Mouse (Mus musculus): ENCODE results near the gene Mgat5. TPM values are rescaled to one million over a fixed set of nuclear protein-coding genes. Genes with fewer than 3 reads are reported as not detected.

The Mgat5 gene
- polyA plus RNA-seq, 1 experiment: 11.4 TPM

- Histone ChIP-seq H3K27ac (ENCODE audit: insufficient read depth, low read depth, low read length) (no peak overlapping the region), H3K4me1 (ENCODE audit: control insufficient read depth, insufficient read depth, insufficient read length, low read length) (peaks cover 13% of the 10 kb centered on the region; the same call in 1 of the 2 replicates), H3K4me3 (ENCODE audit: low read depth, low read length) (no peak overlapping the region), H3K27me3 (ENCODE audit: control insufficient read depth, insufficient read depth, low read length) (no peaks in the 10 kb centered on the region), H3K36me3 (ENCODE audit: control insufficient read depth, insufficient read depth, low read length) (no peaks in the 10 kb centered on the region)
- TF ChIP-seq CTCF (IDR thresholded peaks at IDR 0.05; ENCODE audit: extremely low read depth, insufficient read length, insufficient replicate concordance, low read depth, low read length) (no peak), POLR2A (IDR thresholded peaks at IDR 0.05; ENCODE audit: low read depth, low read length) (no peak)
- WGBS: 43% methylated on average over 9 of the region's 9 CpGs
These were observed 86.1 kb downstream of the Mgat5 start for GRCm38 (mm10) chr1:127290879-127291278.

- Histone ChIP-seq H3K36me3 (ENCODE audit: control insufficient read depth, insufficient read depth, low read length) (no peaks in the 10 kb centered on the region), H3K27me3 (ENCODE audit: control insufficient read depth, insufficient read depth, low read length) (no peaks in the 10 kb centered on the region), H3K4me1 (ENCODE audit: control insufficient read depth, insufficient read depth, insufficient read length, low read length) (peaks cover 13% of the 10 kb centered on the region; the same call in 1 of the 2 replicates), H3K4me3 (ENCODE audit: low read depth, low read length) (no peak overlapping the region), H3K27ac (ENCODE audit: insufficient read depth, low read depth, low read length) (no peak overlapping the region)
- TF ChIP-seq POLR2A (IDR thresholded peaks at IDR 0.05; ENCODE audit: low read depth, low read length): no peak
- TF ChIP-seq CTCF (IDR thresholded peaks at IDR 0.05; ENCODE audit: extremely low read depth, insufficient read length, insufficient replicate concordance, low read depth, low read length): no peak
These were observed 86.9 kb downstream of the Mgat5 start for GRCm38 (mm10) chr1:127291721-127292120.

DNA sequence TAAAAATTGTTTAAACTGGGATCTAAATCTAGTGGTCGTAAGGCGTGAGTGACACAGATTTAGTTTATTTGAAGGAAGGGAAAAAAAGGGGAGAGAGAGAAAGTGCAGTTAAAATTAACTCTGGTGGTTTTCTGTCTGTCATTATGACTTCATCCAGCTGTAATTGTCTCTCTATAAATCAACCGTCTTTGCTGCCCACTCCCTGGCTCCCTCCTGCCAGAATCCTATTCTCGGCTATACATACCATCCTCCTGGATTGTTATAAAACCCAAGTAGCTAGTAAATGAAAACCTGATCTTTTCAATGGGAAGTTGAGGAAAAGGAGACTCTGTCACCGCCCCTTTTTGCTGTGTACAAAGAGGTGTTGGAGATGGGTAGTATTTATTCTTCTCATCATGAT lies 88.5 kb downstream of the Mgat5 start:
- H3K4me1 ChIP-seq (ENCODE audit: control insufficient read depth, insufficient read depth, insufficient read length, low read length): peaks cover 10% of the 10 kb centered on the region; the same call in 1 of the 2 replicates
- TF ChIP-seq CTCF (IDR thresholded peaks at IDR 0.05; ENCODE audit: extremely low read depth, insufficient read length, insufficient replicate concordance, low read depth, low read length): no peak
- TF ChIP-seq POLR2A (IDR thresholded peaks at IDR 0.05; ENCODE audit: low read depth, low read length): no peak
- WGBS: 67% methylated on average over 5 of the region's 5 CpGs
- no peaks in the 10 kb centered on the region for H3K36me3 ChIP-seq (ENCODE audit: control insufficient read depth, insufficient read depth, low read length)
- no peak overlapping the region for H3K4me3 ChIP-seq (ENCODE audit: low read depth, low read length)
- H3K27ac ChIP-seq (ENCODE audit: insufficient read depth, low read depth, low read length): no peak overlapping the region
- H3K27me3 ChIP-seq (ENCODE audit: control insufficient read depth, insufficient read depth, low read length): no peaks in the 10 kb centered on the region

- no peaks in the 10 kb centered on the region for H3K27me3 ChIP-seq (ENCODE audit: control insufficient read depth, insufficient read depth, low read length)
- WGBS: 60% methylated on average over 3 of the region's 3 CpGs
- TF ChIP-seq POLR2A (IDR thresholded peaks at IDR 0.05; ENCODE audit: low read depth, low read length): no peak
- TF ChIP-seq CTCF (IDR thresholded peaks at IDR 0.05; ENCODE audit: extremely low read depth, insufficient read length, insufficient replicate concordance, low read depth, low read length): no peak
These were observed 92.0 kb downstream of the Mgat5 start for GRCm38 (mm10) chr1:127296815-127297214.

GRCm38 (mm10) chr1:127299774-127300173 lies 95.0 kb downstream of the Mgat5 start:
- H3K4me3 ChIP-seq (ENCODE audit: low read depth, low read length): no peak overlapping the region
- WGBS: 81% methylated on average over 1 of the region's 1 CpGs
- TF ChIP-seq CTCF (IDR thresholded peaks at IDR 0.05; ENCODE audit: extremely low read depth, insufficient read length, insufficient replicate concordance, low read depth, low read length) (no peak), POLR2A (IDR thresholded peaks at IDR 0.05; ENCODE audit: low read depth, low read length) (no peak)

More at GRCm38 (mm10) chr1:127296815-127297214, 92.0 kb downstream of the Mgat5 start:
- Histone ChIP-seq H3K27ac (ENCODE audit: insufficient read depth, low read depth, low read length) (no peak overlapping the region), H3K4me3 (ENCODE audit: low read depth, low read length) (no peak overlapping the region), H3K4me1 (ENCODE audit: control insufficient read depth, insufficient read depth, insufficient read length, low read length) (peaks cover 6% of the 10 kb centered on the region; the same call in 1 of the 2 replicates), H3K36me3 (ENCODE audit: control insufficient read depth, insufficient read depth, low read length) (no peaks in the 10 kb centered on the region)

DNA sequence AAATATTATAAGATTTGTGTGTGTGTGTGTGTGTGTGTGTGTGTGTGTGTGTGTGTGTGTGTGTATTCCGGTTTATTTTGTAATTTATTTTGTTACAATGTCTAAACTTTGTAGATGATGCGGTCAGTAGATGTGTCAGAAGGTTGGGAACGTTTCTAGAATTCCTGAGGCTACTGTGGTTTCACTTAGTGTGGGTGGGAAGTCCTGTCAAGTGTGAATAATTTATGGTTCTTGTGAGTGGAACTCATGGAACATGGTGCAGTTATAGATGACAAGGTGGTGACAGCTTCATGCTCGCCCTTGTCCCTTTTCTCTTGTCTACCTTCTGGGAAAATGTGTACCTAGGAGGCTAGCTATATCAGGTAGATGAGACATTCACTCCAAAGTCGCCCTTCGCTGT lies 96.2 kb downstream of the Mgat5 start:
- no peak for TF ChIP-seq CTCF (IDR thresholded peaks at IDR 0.05; ENCODE audit: extremely low read depth, insufficient read length, insufficient replicate concordance, low read depth, low read length)
- no peak for TF ChIP-seq POLR2A (IDR thresholded peaks at IDR 0.05; ENCODE audit: low read depth, low read length)
- H3K27ac ChIP-seq (ENCODE audit: insufficient read depth, low read depth, low read length): no peak overlapping the region
- 88% methylated on average over 6 of the region's 6 CpGs for WGBS
- no peak overlapping the region for H3K4me3 ChIP-seq (ENCODE audit: low read depth, low read length)
- H3K4me1 ChIP-seq (ENCODE audit: control insufficient read depth, insufficient read depth, insufficient read length, low read length): peaks cover 4% of the 10 kb centered on the region; the same call in 1 of the 2 replicates
- H3K36me3 ChIP-seq (ENCODE audit: control insufficient read depth, insufficient read depth, low read length): no peaks in the 10 kb centered on the region
- H3K27me3 ChIP-seq (ENCODE audit: control insufficient read depth, insufficient read depth, low read length): no peaks in the 10 kb centered on the region

More at GRCm38 (mm10) chr1:127299774-127300173, 95.0 kb downstream of the Mgat5 start:
- Histone ChIP-seq H3K4me1 (ENCODE audit: control insufficient read depth, insufficient read depth, insufficient read length, low read length) (no peaks in the 10 kb centered on the region; the same call in 1 of the 2 replicates), H3K27ac (ENCODE audit: insufficient read depth, low read depth, low read length) (no peak overlapping the region), H3K36me3 (ENCODE audit: control insufficient read depth, insufficient read depth, low read length) (no peaks in the 10 kb centered on the region), H3K27me3 (ENCODE audit: control insufficient read depth, insufficient read depth, low read length) (no peaks in the 10 kb centered on the region)

DNA sequence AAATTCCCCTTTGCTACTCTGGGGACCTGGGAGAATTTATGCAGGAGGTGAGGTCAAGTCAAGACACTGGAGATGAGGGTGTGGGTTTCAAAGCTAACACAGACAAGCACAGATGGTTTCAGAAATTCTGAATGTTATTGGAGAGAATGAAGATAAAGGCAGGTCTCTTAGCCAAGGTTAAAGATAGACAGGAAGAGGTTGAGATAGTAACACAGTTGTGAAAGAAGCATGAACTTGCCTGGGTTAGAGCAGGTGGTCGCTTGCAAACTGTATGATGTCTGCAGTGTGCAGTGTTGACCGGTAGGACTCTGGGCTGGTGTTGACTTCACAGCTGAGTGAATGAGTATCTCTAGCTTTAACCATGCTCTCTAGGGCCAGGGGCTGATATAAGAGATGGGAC lies 97.8 kb downstream of the Mgat5 start:
- no peaks in the 10 kb centered on the region for H3K27me3 ChIP-seq (ENCODE audit: control insufficient read depth, insufficient read depth, low read length)
- no peak overlapping the region for H3K4me3 ChIP-seq (ENCODE audit: low read depth, low read length)
- TF ChIP-seq POLR2A (IDR thresholded peaks at IDR 0.05; ENCODE audit: low read depth, low read length) (no peak), CTCF (IDR thresholded peaks at IDR 0.05; ENCODE audit: extremely low read depth, insufficient read length, insufficient replicate concordance, low read depth, low read length) (no peak)
- H3K4me1 ChIP-seq (ENCODE audit: control insufficient read depth, insufficient read depth, insufficient read length, low read length): peaks cover 11% of the 10 kb centered on the region; the same call in 1 of the 2 replicates
- WGBS: 81% methylated on average over 2 of the region's 2 CpGs
- peaks cover 9% of the 10 kb centered on the region; the same call in 1 of the 2 replicates for H3K36me3 ChIP-seq (ENCODE audit: control insufficient read depth, insufficient read depth, low read length)
- no peak overlapping the region for H3K27ac ChIP-seq (ENCODE audit: insufficient read depth, low read depth, low read length)

Data from small intestine, adult 2 months (tissue).